Mouse (Mus musculus) spleen, adult 2 months (tissue): Measurements from ENCODE around the gene Prkn.

Experiments
- CTCF ChIP-seq: fragments of 200-500 bp; IDR thresholded peaks from 2 replicates; pipeline ENCODE4 v1.5.1; 2011; ENCODE audit warnings: mild to moderate bottlenecking, inconsistent platforms; ENCODE audit not compliant: insufficient read depth, insufficient read length, insufficient replicate concordance; ENCODE audit errors: extremely low read depth
- POLR2A ChIP-seq: fragments of 200-500 bp; IDR thresholded peaks from 2 replicates; pipeline ENCODE4 v1.6.1; 2011; ENCODE audit warnings: low read depth, low read length, inconsistent platforms

- no peak for TF ChIP-seq CTCF
- TF ChIP-seq POLR2A: no peak
These were observed 1027.3 kb downstream of the Prkn start for GRCm38 (mm10) chr17:11867334-11868095.
